Mouse (Mus musculus) lung, postnatal 0 days (tissue): ENCODE results near the gene Tns2.

Experiments
- CTCF ChIP-seq: IDR thresholded peaks from 2 replicates; pipeline ENCODE4 v1.5.1; 2016; ENCODE audit warnings: antibody characterized with exemption, mild to moderate bottlenecking
- EP300 ChIP-seq: IDR thresholded peaks from 2 replicates; pipeline ENCODE4 v1.6.1; 2016; ENCODE audit warnings: antibody characterized with exemption, mild to moderate bottlenecking, control low read depth

DNA sequence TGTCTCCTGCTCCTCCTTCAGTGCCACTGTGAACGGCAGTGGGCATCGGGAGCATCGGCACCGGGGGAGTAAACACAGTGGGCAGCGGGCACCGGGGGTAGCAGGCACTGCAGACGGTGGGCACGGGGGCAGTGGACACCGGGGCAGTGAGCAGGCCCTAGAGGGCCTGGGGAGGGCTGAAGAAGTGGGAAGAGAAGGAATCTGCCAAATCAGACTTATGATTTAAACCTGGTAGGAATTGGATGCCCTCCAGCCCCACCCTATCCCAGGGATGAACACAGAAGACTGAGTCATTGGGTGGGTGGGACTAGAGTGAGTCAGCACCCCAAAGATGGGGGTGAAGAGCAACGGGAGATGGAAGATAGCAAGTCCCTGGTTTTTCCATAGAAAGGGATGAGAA lies 45.1 kb downstream of the Tns2 start:
- no peak for TF ChIP-seq CTCF
- TF ChIP-seq EP300: no peak
